Mouse (Mus musculus): ENCODE measurements around the gene Tmem88b. TPM values are rescaled to one million over a fixed set of nuclear protein-coding genes. Genes with fewer than 3 reads are reported as not detected.

The Tmem88b gene
- polyA plus RNA-seq, 1 experiment from 2014 or later, result 0.05 TPM

DNA sequence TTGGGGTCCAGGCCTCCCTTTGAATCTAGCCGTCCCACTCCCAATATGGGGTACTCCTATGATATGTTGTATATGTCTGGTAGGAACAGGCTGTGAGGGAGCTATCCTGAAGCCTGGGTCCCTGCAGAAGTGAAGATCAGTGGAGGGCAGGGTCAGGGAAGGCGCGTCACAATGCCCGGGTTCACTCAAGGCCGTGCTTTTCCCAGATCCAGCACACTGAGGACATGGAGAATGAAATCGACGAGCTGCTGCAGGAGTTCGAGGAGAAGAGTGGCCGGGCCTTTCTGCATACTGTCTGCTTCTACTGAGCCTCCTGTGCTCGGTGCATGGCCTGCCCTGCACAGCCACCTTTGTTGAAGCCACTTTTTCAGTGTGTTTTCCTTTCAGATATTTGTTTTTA is 52.4 kb downstream of the Tmem88b start:
- DNase-seq (ENCODE audit: low read depth, low spot score), result no peak

More for the DNA sequence above, 52.4 kb downstream of the Tmem88b start:
- ATAC-seq, result no peak
- POLR2A ChIA-PET, result no interaction called here
- CTCF ChIA-PET, result interaction anchor here (1.7 kb wide), 1 partner anchor 11 kb away, joined by 4 read pairs; no protein-coding TSS in a partner anchor
- no peaks in the 10 kb centered on the region for H3K27me3 ChIP-seq
- in situ Hi-C loops (cut with MboI; ENCODE audit: low pct_unique_long_range_greater_than_20kb), result no loop called here
- TF ChIP-seq CTCF (IDR thresholded peaks at IDR 0.05), result no peak

Other genes starting within 250 kb of the Tmem88b start
- gene Nadk, start 223.5 kb downstream of the Tmem88b start, polyA plus RNA-seq (2021), result 87.0 TPM
- 4.0 TPM for gene Slc35e2, start 184.5 kb downstream of the Tmem88b start, polyA plus RNA-seq (2021)
- gene Cdk11b, start 161.0 kb downstream of the Tmem88b start, polyA plus RNA-seq (2021), result 57.8 TPM
- not detected for gene Gm10563, start 140.5 kb downstream of the Tmem88b start, polyA plus RNA-seq (2021)
- gene Mmp23, start 132.5 kb downstream of the Tmem88b start, polyA plus RNA-seq (2021), result 4.1 TPM
- gene Mib2, start 116.7 kb downstream of the Tmem88b start, polyA plus RNA-seq (2021), result 39.5 TPM
- gene Fndc10, start 91.5 kb downstream of the Tmem88b start, polyA plus RNA-seq (2021), result 7.3 TPM
- gene Ssu72, start 81.1 kb downstream of the Tmem88b start, polyA plus RNA-seq (2021), result 81.8 TPM
- 1.4 TPM for gene Tmem240, start 51.1 kb downstream of the Tmem88b start, polyA plus RNA-seq (2021)
- 53.3 TPM for gene Atad3a, start 24.8 kb downstream of the Tmem88b start, polyA plus RNA-seq (2021)
- 0.47 TPM for gene Vwa1, start 11.2 kb downstream of the Tmem88b start, polyA plus RNA-seq (2021)
- gene Ankrd65, start 4.6 kb upstream of the Tmem88b start, polyA plus RNA-seq (2021), result not detected
- gene Mrpl20, start 17.0 kb upstream of the Tmem88b start, polyA plus RNA-seq (2021), result 124 TPM
- gene Ccnl2, start 26.6 kb upstream of the Tmem88b start, polyA plus RNA-seq (2021), result 55.5 TPM
- 127 TPM for gene Aurkaip1, start 45.4 kb upstream of the Tmem88b start, polyA plus RNA-seq (2021)
- 15.4 TPM for gene Mxra8, start 53.8 kb upstream of the Tmem88b start, polyA plus RNA-seq (2021)
- gene Dvl1, start 61.5 kb upstream of the Tmem88b start, polyA plus RNA-seq (2021), result 83.6 TPM
- 1.2 TPM for gene Tas1r3, start 77.5 kb upstream of the Tmem88b start, polyA plus RNA-seq (2021)
- 15.4 TPM for gene Cptp, start 83.6 kb upstream of the Tmem88b start, polyA plus RNA-seq (2021)
- gene Ints11, start 83.7 kb upstream of the Tmem88b start, polyA plus RNA-seq (2021), result 37.6 TPM
- gene Pusl1, start 105.9 kb upstream of the Tmem88b start, polyA plus RNA-seq (2021), result 22.4 TPM
- gene Acap3, start 105.9 kb upstream of the Tmem88b start, polyA plus RNA-seq (2021), result 16.7 TPM
- gene Ube2j2, start 158.0 kb upstream of the Tmem88b start, polyA plus RNA-seq (2021), result 60.1 TPM
- gene C1qtnf12, start 176.4 kb upstream of the Tmem88b start, polyA plus RNA-seq (2021), result 0.59 TPM
- gene B3galt6, start 206.8 kb upstream of the Tmem88b start, polyA plus RNA-seq (2021), result 6.2 TPM
- 167 TPM for gene Sdf4, start 207.0 kb upstream of the Tmem88b start, polyA plus RNA-seq (2021)
- gene Tnfrsf4, start 228.0 kb upstream of the Tmem88b start, polyA plus RNA-seq (2021), result 0.36 TPM
- 1.0 TPM for gene Tnfrsf18, start 240.3 kb upstream of the Tmem88b start, polyA plus RNA-seq (2021)